Mouse (Mus musculus) olfactory bulb, adult 2 months (tissue): ENCODE measurements around the gene Med12l.

Source experiments
- CTCF ChIP-seq: fragments of 200-500 bp; IDR thresholded peaks from 2 replicates; pipeline ENCODE4 v1.5.1; 2012; ENCODE audit warnings: low read depth, mild to moderate bottlenecking, low read length, moderate library complexity; ENCODE audit not compliant: insufficient read depth
- POLR2A ChIP-seq: fragments of 200-500 bp; IDR thresholded peaks from 2 replicates; pipeline ENCODE4 v1.6.1; 2012; ENCODE audit warnings: mild to moderate bottlenecking, low read depth, low read length, moderate library complexity; ENCODE audit not compliant: insufficient read depth

- TF ChIP-seq CTCF (no peak), POLR2A (no peak)
Observed at GRCm38 (mm10) chr3:59133189-59133588, 127.6 kb downstream of the Med12l start.
